14 mouse cellular contexts compared by ENCODE assay signal in genomic region chr17:7213214-7213613, GRCm38 (mm10).
"Had no signal": no experiment of that assay in that cellular context is flagged by ENCODE, and none has a peak within 500 bp of the region (broad histone marks: within the 10 kb centered on the region; RNA-seq: fewer than 3 reads in every experiment).

No protein-coding gene starts in this region.

- ATAC-seq: intestine, embryonic 16.5 days; midbrain, embryonic 16.5 days had no signal

- DNase-seq: kidney, adult 9 months; kidney, postnatal 4 days; lung, adult 2 months; lung, postnatal 10 days; right cerebral cortex, adult 18-20 months; right cerebral cortex, postnatal 25 days; thymus, adult 18-20 months; thymus, postnatal 14 days had no signal

- H3K4me2 ChIP-seq: limb, embryonic 12.5 days; midbrain, embryonic 12.5 days; neural tube, embryonic 15.5 days had no signal

- H3K9ac ChIP-seq: limb, embryonic 12.5 days; liver, embryonic 14.5 days; midbrain, embryonic 12.5 days; neural tube, embryonic 15.5 days had no signal

- H3K36me3 ChIP-seq: limb, embryonic 12.5 days; midbrain, embryonic 12.5 days; neural tube, embryonic 15.5 days had no signal

- H3K9me3 ChIP-seq: limb, embryonic 12.5 days; midbrain, embryonic 12.5 days; neural tube, embryonic 15.5 days had no signal

- H3K27ac ChIP-seq: limb, embryonic 12.5 days; liver, embryonic 14.5 days; midbrain, embryonic 12.5 days; neural tube, embryonic 15.5 days had no signal

- H3K4me3 ChIP-seq: limb, embryonic 12.5 days; midbrain, embryonic 12.5 days; neural tube, embryonic 15.5 days had no signal

- H3K27me3 ChIP-seq: limb, embryonic 12.5 days; midbrain, embryonic 12.5 days; neural tube, embryonic 15.5 days had no signal
